Mouse (Mus musculus) c-Kit-negative CD71-positive TER-119-positive erythroid progenitor cells, embryonic 14.5 days (primary cell): Measurements from ENCODE around the gene Lce1e.
"Not testable (repeated sequence)": the region's sequence is repeated elsewhere in the genome, so short reads cannot be mapped to it uniquely, and the experiment has no call there.

Experiments used
- DNase-seq: peaks from one replicate; pipeline ENCODE4 v3.0.0-alpha.2; 2013; ENCODE audit warnings: low read depth, low spot score

Gene Lce1e

DNA sequence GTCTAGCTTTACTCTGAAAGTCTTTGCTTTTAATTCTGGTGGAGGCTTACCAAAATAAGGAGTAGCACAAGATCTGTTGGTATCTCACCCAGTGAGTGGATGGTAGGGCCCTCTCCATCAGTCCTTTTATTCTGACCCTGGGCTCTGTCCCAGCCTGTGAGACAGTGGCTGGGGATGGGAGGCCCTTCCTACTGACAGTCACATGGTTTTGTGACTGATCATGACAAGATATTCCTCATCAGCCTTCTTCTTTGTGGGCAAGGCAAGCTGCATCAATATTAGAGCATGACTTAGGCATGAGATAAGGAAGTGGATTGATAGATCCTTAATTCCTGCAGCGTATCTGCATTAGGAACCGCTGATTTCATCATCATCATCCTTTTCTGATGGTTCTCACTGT, at the start of gene Lce1e:
Gene Lce1e, minus strand, starts transcription at position 101 of the 400 bp plus-strand sequence.
- DNase-seq = no peak

DNA sequence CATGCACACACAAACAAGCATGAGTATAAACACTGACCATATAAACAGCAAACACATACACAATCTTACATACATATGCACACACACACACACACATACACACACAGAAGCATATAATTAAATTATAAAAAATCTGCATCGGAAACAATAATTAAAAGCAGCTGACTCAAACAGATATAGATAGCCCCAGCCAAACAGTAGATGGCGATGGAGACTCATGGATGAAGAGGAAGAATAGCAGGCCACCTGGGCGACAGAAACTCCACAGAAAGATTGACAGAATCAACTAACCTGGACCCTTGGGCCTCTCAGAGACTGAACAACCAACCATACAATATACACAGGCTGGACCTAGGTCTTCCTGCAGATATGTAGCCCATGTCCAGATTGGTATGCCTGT, 44.3 kb upstream of the Lce1e start:
- DNase-seq = no peak

DNA sequence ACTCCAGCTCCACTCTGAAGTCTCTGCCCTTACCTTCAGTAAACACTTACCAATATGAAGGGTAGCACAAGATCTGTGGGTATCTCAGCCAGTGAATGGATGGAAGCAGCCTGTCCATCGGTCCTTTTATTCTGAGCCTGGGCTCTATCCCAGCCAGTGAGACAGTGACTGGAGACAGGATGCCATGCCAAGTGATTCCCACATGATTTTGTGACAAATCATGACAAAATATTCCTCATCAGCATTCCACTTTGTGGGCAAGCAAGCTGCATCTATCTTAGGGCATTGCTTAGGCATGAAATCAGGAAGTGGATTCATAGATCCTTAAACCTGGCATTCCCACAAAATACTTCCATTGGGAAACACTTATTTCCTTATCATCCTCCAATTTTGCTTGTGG, 43.4 kb upstream of the Lce1e start, which contains the start of gene Lce1g:
Gene Lce1g, minus strand, starts transcription at position 101 of the 400 bp plus-strand sequence.
- no peak for DNase-seq

DNA sequence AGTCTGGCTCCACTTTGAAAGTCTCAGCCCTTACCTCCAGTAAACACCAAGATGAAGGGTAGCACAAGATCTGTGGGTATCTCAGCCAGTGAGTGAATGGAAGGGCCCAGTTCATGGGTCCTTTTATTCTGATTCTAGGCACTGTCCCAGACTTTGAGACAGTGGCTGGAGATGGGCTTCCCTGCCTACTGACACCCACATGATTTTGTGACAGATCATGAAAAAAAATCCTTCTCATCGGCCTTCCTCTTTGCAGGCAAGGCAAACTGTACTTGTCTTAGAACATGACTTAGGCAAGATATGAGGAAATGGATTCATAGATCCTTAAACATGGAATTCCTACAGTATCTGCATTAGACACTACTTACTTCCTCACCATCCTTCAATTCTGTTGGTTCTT, 30.1 kb upstream of the Lce1e start, which contains the start of gene Gm38119:
Gene Gm38119, minus strand, starts transcription at position 101 of the 400 bp plus-strand sequence.
- no peak for DNase-seq

DNA sequence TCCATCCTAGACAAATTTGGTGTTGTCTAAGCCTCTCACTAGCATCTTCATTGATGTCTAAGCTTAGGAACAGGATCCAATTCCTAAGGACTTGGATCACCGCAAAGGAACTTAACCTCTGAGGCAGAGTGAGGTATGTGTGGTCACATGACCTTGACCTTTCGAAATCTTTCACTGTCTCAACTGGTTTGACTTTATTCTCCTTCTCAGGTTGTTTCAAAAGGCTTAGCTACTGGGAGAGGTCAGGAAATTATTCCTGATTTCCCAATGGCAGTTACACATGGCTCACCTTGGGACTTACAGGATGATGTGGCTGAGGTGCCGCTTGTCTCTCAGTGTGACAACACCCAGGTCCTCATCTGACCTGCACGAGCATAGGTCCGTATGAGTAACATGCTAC, 13.8 kb upstream of the Lce1e start:
- no peak for DNase-seq

DNA sequence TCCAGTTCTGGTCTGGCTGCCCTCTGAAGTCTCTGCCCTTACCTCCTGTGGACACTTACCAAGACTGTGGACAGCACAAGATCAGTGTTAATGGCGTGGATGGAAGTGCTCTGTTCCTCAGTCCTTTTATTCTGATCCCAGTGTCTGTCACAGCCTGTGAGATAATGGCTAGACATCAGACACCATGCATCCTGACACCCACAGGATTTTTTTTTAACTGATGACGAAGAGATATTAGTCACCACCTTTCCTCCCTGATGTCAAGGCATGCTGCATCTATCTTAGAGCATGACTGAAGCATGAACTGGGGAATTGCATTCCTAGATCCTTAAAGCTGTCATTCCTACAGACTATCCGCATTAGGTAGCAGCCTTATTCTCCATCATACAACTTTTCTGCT, 11.4 kb upstream of the Lce1e start, which contains the start of gene Lce1f:
Gene Lce1f, minus strand, starts transcription at position 101 of the 400 bp plus-strand sequence.
- DNase-seq = no peak

DNA sequence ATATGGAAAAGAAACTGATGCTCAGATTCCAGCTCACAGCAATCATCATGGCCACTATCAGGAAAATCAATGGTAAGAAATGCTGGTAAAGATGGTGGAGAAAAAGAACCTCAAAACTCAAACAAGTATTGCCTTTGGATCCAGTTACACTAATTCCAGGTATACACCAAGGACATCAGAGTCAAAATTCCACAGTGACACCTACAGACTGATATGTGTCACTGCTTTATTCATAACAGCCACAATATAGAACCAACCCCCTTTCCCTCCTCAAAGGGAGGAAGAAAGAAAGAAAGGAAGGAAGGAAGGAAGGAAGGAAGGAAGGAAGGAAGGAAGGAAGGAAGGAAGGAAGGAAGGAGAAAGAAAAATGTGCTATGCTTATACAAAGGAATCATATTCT, 6.2 kb upstream of the Lce1e start:
- DNase-seq = no peak

DNA sequence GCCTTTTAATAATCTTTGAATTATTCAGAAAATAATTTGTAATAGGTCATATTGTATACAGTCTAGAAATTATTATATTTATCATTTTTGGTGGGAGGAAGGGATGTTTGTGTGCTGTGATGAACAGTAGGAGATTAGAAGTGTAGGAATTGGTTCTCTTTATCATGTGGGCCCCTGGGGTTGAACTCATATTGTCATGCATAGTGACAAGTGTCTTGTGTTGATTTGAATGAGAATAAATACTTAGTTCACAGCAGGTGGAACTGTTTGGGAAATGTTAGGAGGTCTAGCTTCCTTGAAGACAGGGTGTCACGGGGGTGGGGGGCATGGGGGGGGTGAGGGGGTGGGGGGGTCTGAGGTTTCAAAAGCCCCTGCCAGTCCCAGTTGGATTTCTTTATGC, 14.3 kb downstream of the Lce1e start:
- DNase-seq = no peak

DNA sequence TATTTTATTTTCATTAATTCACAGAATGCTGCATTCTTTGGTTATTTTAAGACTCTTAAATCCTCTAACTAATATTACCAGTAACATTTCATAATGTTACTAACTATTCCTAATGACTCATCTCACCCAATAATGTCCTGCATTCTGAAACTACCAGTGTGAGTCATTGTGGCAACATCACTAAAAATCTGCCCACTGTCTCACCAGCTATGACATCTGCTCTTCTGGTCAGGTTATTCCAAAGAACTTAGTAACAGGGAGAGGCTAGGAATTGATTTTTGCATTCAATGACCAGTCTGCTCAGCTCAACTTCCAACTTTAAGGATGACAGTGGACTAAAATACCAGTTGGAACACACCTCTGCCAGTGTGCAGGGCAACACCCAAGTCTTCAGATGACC, 17.2 kb downstream of the Lce1e start:
- no peak for DNase-seq

DNA sequence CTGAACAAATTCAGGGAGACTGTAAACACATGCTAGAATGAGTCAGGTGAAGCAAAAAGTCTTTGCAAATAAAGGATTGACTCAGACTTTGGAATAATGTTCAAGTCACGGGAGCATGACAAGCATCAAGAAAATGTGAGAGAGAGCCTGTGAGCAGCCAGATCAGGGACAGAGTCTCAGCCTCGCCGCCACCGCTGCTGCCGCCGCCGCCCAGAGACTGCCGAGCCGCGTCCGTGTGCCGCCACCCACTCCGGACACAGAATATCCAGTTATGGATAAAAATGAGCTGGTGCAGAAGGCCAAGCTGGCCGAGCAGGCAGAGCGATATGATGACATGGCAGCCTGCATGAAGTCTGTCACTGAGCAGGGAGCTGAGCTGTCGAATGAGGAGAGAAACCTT, 19.7 kb downstream of the Lce1e start:
- not testable (repeated sequence) for DNase-seq

DNA sequence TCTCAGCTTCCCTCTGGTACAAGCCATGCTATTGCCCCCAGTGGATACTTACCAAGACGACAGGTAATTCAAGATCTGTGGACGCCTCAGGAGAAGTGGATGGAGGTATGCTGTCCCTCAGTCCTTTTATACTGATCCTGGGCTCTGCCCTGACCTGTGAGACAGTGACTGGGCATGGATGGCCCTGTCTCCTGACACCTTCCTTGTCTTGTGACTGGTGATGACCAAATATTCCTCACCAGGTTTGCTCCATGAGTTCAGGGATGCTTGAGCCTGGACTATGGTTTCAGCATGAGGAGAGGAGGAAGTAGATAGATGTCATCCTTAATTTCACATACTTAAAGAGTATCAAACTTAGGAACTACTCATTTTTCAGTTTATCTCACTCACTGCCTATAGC, 21.8 kb downstream of the Lce1e start, which contains the start of gene Lce1d:
Gene Lce1d, minus strand, starts transcription at position 101 of the 400 bp plus-strand sequence.
- no peak for DNase-seq

DNA sequence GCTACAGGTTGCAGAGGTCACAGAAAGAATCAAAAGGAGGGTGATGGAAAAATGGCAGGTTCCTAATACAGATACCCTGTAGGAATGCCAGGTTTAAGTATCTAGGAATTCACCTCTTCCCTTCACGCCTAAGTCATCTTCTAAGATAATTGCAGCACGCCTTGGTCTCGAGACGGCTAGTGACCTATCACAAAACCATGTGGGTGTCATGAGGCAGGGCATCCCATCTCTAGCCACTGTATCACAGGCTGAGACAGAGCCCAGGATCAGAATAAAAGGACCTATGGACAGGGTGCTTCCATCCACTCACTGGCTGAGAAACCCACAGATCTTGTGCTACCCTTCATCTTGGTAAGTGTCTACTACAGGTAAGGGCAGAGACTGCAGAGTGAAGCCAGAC, 29.9 kb downstream of the Lce1e start, which contains the start of gene Lce1c:
Gene Lce1c, plus strand, starts transcription at position 301 of the 400 bp plus-strand sequence.
- DNase-seq = no peak

DNA sequence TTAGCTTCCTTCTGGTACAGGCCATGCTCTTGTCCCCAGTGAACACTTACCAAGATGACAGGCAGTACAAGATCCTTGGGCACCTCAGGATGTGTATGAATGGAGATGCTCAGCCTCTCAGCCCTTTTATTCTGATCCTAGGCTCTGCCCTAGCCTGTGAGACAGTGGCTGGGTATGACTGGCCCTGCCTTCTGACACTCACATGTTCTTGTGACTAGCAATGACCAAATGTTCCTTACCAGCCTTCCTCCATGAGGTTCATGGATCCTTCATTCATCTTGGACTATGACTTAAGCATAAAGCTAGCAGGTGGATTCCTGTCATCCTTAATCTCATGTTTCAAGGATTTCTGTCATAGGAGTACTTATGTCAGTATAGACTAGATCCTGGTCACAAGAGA, 38.7 kb downstream of the Lce1e start, which contains the start of gene Lce1a2:
Gene Lce1a2, minus strand, starts transcription at position 101 of the 400 bp plus-strand sequence.
- DNase-seq = no peak
